Mouse (Mus musculus) hindbrain, postnatal 0 days (tissue): ENCODE measurements around the gene Adam12. TPM values are rescaled to one million over a fixed set of nuclear protein-coding genes. Genes with fewer than 3 reads are reported as not detected.

Source experiments
- ATAC-seq: fragments of 200-750 bp; cut with Nextera tagmentation; 2 replicates; pipeline ENCODE4 v1.8.0; 2017; ENCODE audit warnings: mild to moderate bottlenecking, moderate TSS enrichment, moderate library complexity
- DNase-seq: peaks from one replicate; pipeline ENCODE4 v3.0.0-alpha.2; 2015; ENCODE audit warnings: low spot score
- H3K27ac ChIP-seq: fragments of 300-500 bp; sonication (generic); 2 replicates; pipeline ENCODE4 v1.5.1; 2014; ENCODE audit warnings: mild to moderate bottlenecking
- H3K27me3 ChIP-seq: fragments of 300-500 bp; sonication (generic); 2 replicates; pipeline ENCODE4 v1.6.1; 2014; ENCODE audit warnings: low read length, mixed read lengths; ENCODE audit not compliant: insufficient read depth
- H3K36me3 ChIP-seq: fragments of 300-500 bp; sonication (generic); 2 replicates; pipeline ENCODE4 v1.6.1; 2014; ENCODE audit warnings: low read length, mixed read lengths; ENCODE audit not compliant: insufficient read depth
- H3K4me1 ChIP-seq: fragments of 300-500 bp; sonication (generic); 2 replicates; pipeline ENCODE4 v1.6.1; 2014; ENCODE audit warnings: antibody characterized with exemption, low read length, mixed read lengths; ENCODE audit not compliant: insufficient read depth
- H3K4me2 ChIP-seq: fragments of 300-500 bp; sonication (generic); 2 replicates; pipeline ENCODE4 v1.6.1; 2014; ENCODE audit warnings: low read depth, mild to moderate bottlenecking, low read length, moderate library complexity, mixed read lengths
- H3K4me3 ChIP-seq: fragments of 300-500 bp; sonication (generic); 2 replicates; pipeline ENCODE4 v1.5.1; 2014; ENCODE audit warnings: low read length
- H3K9ac ChIP-seq: fragments of 300-500 bp; sonication (generic); replicated peaks from 2 replicates; pipeline ENCODE4 v1.6.1; 2014; ENCODE audit warnings: mild to moderate bottlenecking, low read length, moderate library complexity, mixed read lengths
- H3K9me3 ChIP-seq: fragments of 300-500 bp; sonication (generic); 2 replicates; pipeline ENCODE4 v1.6.1; 2016; ENCODE audit warnings: low read length, mixed read lengths
- CTCF ChIP-seq: IDR thresholded peaks from 2 replicates; pipeline ENCODE4 v1.5.1; 2016; ENCODE audit warnings: antibody characterized with exemption, control low read depth, low read depth
- WGBS: fragments of 180-500 bp; shearing (Covaris S2); extraction: QIAGEN DNeasy Blood & Tissue Kit; methylation state at CpG from one replicate; pipeline ENCODE4 v1.1.7; 2014; 5-methylcytosine and 5-hydroxymethylcytosine counted together
- polyA plus RNA-seq: library from polyadenylated mRNA; unstranded; fragments of >200 nt; fragmentation: Nextera tagmentation; extraction: Ambion mirVana; gene quantifications from 2 replicates; pipeline ENCODE4 v1.2.1, GENCODE M21; 2015
- total RNA-seq: library from RNA; depleted of rRNA; stranded (reverse); fragments of >200 nt; gene quantifications from 2 replicates; pipeline ENCODE4 v1.2.3, GENCODE M21; 2014

The Adam12 gene
- total and polyA plus RNA-seq, 2 experiments from 2014 or later, result 4.0 to 12.3 TPM

- no peak for ATAC-seq
- H3K27me3 ChIP-seq, result no peaks in the 10 kb centered on the region
- H3K4me1 ChIP-seq, result no peaks in the 10 kb centered on the region
- H3K36me3 ChIP-seq, result no peaks in the 10 kb centered on the region
- no peak for TF ChIP-seq CTCF
- DNase-seq, result no peak
- no peak overlapping the region for H3K4me3 ChIP-seq
- 53% methylated on average over 9 of the region's 9 CpGs for WGBS
- no peak overlapping the region for H3K27ac ChIP-seq
- no peak overlapping the region for H3K4me2 ChIP-seq
- H3K9me3 ChIP-seq, result no peaks in the 10 kb centered on the region
- H3K9ac ChIP-seq, result no peak overlapping the region
Observed at GRCm38 (mm10) chr7:133954111-133955091, 277.5 kb downstream of the Adam12 start.

DNA sequence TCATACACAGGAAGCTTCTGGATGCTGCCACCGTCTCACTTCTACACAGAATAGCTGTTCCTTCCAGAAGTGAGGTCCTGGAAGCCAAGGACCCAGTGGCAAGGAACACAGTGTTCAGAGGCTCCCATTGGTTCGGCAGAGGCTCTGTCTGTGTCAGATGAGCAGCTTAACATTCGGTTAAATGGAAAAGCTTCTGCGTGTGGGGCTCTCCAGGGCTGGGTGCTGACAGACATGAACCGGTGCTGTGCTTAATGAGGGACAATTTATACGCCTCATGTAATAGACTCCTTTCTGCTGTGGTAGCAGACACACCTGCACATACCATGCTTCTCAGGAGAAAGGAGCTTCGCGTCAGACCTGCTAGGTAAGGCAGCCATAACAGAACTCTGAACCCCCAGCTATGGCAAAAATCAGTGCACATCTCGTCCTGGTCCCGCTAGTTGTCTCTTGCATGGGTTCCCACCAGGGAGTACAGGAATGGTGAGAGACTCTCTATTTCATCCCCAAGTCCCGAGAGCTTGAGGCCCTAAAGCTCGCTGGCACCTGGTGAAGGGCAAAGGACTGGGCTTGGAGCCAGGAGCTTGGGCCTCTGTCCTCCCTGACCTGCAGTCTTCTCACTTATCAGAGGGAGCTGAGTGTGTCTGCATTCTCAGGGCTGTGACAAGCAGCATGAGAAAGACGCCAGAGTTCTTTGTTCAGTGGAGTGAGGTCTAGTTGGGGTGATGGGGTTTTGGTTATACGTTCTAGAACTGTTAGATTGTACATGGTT, 280.0 kb downstream of the Adam12 start:
- H3K9me3 ChIP-seq, result no peaks in the 10 kb centered on the region
- no peaks in the 10 kb centered on the region for H3K27me3 ChIP-seq
- ATAC-seq (no peak), DNase-seq (no peak)
- no peak overlapping the region for H3K27ac ChIP-seq
- H3K4me2 ChIP-seq, result no peak overlapping the region
- no peaks in the 10 kb centered on the region for H3K36me3 ChIP-seq
- H3K4me1 ChIP-seq, result no peaks in the 10 kb centered on the region
- no peak for TF ChIP-seq CTCF
- no peak overlapping the region for H3K4me3 ChIP-seq
- no peak overlapping the region for H3K9ac ChIP-seq
- WGBS, result 71% methylated on average over 14 of the region's 14 CpGs

GRCm38 (mm10) chr7:133947360-133947759, 284.6 kb downstream of the Adam12 start:
- H3K4me3 ChIP-seq, result no peak overlapping the region
- no peak overlapping the region for H3K4me2 ChIP-seq
- H3K36me3 ChIP-seq, result no peaks in the 10 kb centered on the region
- H3K9me3 ChIP-seq, result no peaks in the 10 kb centered on the region
- WGBS, result 63% methylated on average over 2 of the region's 2 CpGs
- ATAC-seq (no peak), DNase-seq (no peak)
- no peak for TF ChIP-seq CTCF
- no peaks in the 10 kb centered on the region for H3K4me1 ChIP-seq
- no peaks in the 10 kb centered on the region for H3K27me3 ChIP-seq
- H3K27ac ChIP-seq, result no peak overlapping the region
- no peak overlapping the region for H3K9ac ChIP-seq

DNA sequence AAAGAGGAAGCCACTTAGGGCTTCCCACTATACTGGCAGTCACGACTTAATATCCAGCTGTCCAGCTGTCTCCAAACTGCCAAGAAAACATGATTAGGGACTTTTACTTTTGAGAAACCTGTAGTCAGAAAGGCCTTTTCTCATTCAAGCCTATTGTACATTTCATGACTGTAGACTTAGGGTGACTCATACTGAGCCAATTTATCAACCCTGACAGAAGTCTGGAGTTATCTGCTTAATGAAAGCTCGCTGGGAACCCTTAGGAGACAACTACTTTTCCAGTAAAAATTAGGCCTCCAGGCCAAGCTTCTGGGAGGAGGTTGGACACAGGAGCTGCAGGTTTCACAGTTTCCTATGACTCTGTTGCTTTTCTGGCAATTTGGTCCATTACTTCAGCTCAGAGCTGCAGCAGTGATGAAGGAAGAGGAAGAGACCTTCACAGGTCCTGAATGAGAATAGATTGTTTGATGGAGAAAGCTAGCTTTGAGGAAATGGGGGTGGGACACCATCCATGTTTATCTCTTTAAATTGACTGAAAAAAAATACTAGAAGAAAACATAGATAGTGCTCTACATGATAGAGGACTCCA, 285.1 kb downstream of the Adam12 start:
- no peaks in the 10 kb centered on the region for H3K4me1 ChIP-seq
- no peaks in the 10 kb centered on the region for H3K36me3 ChIP-seq
- H3K4me2 ChIP-seq, result no peak overlapping the region
- H3K9ac ChIP-seq, result no peak overlapping the region
- ATAC-seq, result no peak
- no peaks in the 10 kb centered on the region for H3K27me3 ChIP-seq
- no peak for DNase-seq
- no peak overlapping the region for H3K4me3 ChIP-seq
- no peak overlapping the region for H3K27ac ChIP-seq
- no peak for TF ChIP-seq CTCF
- no peaks in the 10 kb centered on the region for H3K9me3 ChIP-seq
- WGBS, result 51% methylated on average over 2 of the region's 2 CpGs

- DNase-seq, result no peak
- H3K4me1 ChIP-seq, result no peaks in the 10 kb centered on the region
- no peak overlapping the region for H3K9ac ChIP-seq
- TF ChIP-seq CTCF, result no peak
- H3K27ac ChIP-seq, result no peak overlapping the region
- no peaks in the 10 kb centered on the region for H3K27me3 ChIP-seq
- H3K4me3 ChIP-seq, result no peak overlapping the region
- ATAC-seq, result no peak
- 73% methylated on average over 4 of the region's 4 CpGs for WGBS
- no peaks in the 10 kb centered on the region for H3K9me3 ChIP-seq
- no peak overlapping the region for H3K4me2 ChIP-seq
- H3K36me3 ChIP-seq, result no peaks in the 10 kb centered on the region
Observed at GRCm38 (mm10) chr7:133946113-133946512, 285.8 kb downstream of the Adam12 start.

DNA sequence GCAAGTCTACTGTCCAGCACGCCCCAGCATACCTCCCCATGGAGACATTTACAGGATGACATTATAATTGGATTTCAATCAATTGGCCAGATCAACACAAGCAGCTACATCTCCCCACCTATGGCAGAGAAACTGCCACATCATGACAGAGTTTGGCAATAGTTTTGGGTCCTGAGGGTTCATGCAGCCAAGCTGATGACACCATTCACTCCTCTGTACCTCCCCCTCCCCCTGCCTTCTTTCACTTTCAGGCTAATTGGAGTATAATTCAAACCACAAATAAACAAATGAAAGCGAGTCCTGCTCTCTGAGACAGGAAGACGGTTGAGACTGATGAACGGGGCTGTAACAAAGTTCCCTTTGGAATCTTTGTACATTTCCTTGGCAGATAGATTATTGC, 291.5 kb downstream of the Adam12 start:
- Histone ChIP-seq H3K9ac (no peak overlapping the region), H3K4me2 (no peak overlapping the region), H3K27ac (no peak overlapping the region), H3K27me3 (no peaks in the 10 kb centered on the region), H3K36me3 (no peaks in the 10 kb centered on the region), H3K4me1 (peaks cover 9% of the 10 kb centered on the region), H3K9me3 (no peaks in the 10 kb centered on the region), H3K4me3 (no peak overlapping the region)
- WGBS, result 72% methylated on average over 4 of the region's 4 CpGs
- TF ChIP-seq CTCF, result no peak
- DNase-seq (no peak), ATAC-seq (no peak)
